32 mouse cellular contexts compared by ENCODE assay signal in the genomic region with DNA sequence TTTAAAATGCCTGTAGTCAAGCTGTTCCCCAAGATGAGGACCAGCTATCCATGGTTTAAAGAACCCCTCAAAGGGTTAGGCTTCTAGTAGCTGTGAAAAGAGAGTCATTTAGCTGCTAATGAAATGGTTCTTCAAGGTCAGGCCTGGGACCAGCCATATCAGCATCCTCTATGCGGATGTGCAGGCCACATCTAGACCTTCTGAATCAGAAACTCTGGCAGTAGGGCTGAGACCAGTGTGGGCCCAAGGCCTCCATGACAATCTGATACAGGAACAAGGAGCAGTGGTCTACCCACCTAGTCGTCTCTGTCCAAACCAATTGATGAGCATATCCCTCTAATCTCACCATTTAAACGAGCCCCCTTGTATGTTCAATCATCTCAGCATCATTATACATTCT. TPM values are rescaled to one million over a fixed set of nuclear protein-coding genes. Genes with fewer than 3 reads are reported as not detected.
"Had no signal": no experiment of that assay in that cellular context is flagged by ENCODE, and none has a peak within 500 bp of the region (broad histone marks: within the 10 kb centered on the region; RNA-seq: fewer than 3 reads in every experiment).

No protein-coding gene starts in this region.

- H3K27me3 ChIP-seq: limb, embryonic 12.5 days; limb, embryonic 13.5 days; limb, embryonic 15.5 days; liver, embryonic 12.5 days; liver, embryonic 13.5 days; liver, embryonic 15.5 days; megakaryocyte, embryonic 14.5 days; midbrain, embryonic 12.5 days; midbrain, embryonic 13.5 days; midbrain, embryonic 15.5 days; neural tube, embryonic 12.5 days had no signal

- DNase-seq: left cerebral cortex, postnatal 4 days; liver; liver, embryonic 13.5 days; liver, postnatal 0 days; lung, adult 18-20 months; lung, adult 2 months; lung, embryonic 14.5 days; lung, postnatal 10 days; lung, postnatal 14 days; lung, postnatal 36 days; lung, postnatal 4 days; midbrain, embryonic 14.5 days had no signal

- H3K9me3 ChIP-seq: limb, embryonic 10.5 days; limb, embryonic 12.5 days; limb, embryonic 13.5 days; limb, embryonic 15.5 days; liver, embryonic 12.5 days; liver, embryonic 13.5 days; liver, embryonic 15.5 days; lung, embryonic 15.5 days; megakaryocyte, embryonic 14.5 days; midbrain, embryonic 10.5 days; midbrain, embryonic 12.5 days; midbrain, embryonic 15.5 days; neural tube, embryonic 12.5 days had no signal

- H3K4me3 ChIP-seq: limb, embryonic 10.5 days; limb, embryonic 12.5 days; limb, embryonic 13.5 days; limb, embryonic 15.5 days; liver, embryonic 12.5 days; liver, embryonic 13.5 days; liver, embryonic 15.5 days; lung, embryonic 15.5 days; megakaryocyte, embryonic 14.5 days; midbrain, embryonic 10.5 days; midbrain, embryonic 12.5 days; midbrain, embryonic 13.5 days; midbrain, embryonic 15.5 days; myocyte; neural tube, embryonic 12.5 days had no signal

- H3K27ac ChIP-seq: limb, embryonic 10.5 days; limb, embryonic 12.5 days; limb, embryonic 13.5 days; limb, embryonic 15.5 days; liver, embryonic 12.5 days; liver, embryonic 13.5 days; liver, embryonic 14.5 days; liver, embryonic 15.5 days; lung, embryonic 15.5 days; macrophage; midbrain, embryonic 10.5 days; midbrain, embryonic 12.5 days; midbrain, embryonic 13.5 days; midbrain, embryonic 15.5 days; neural tube, embryonic 12.5 days had no signal

- H3K4me1 ChIP-seq: limb, embryonic 12.5 days; limb, embryonic 13.5 days; limb, embryonic 15.5 days; liver, embryonic 12.5 days; liver, embryonic 13.5 days; liver, embryonic 15.5 days; megakaryocyte, embryonic 14.5 days; midbrain, embryonic 10.5 days; midbrain, embryonic 12.5 days; midbrain, embryonic 13.5 days; midbrain, embryonic 15.5 days; neural tube, embryonic 12.5 days had no signal

- H3K36me3 ChIP-seq: limb, embryonic 10.5 days; limb, embryonic 12.5 days; limb, embryonic 13.5 days; limb, embryonic 15.5 days; liver, embryonic 12.5 days; liver, embryonic 13.5 days; liver, embryonic 15.5 days; lung, embryonic 15.5 days; midbrain, embryonic 10.5 days; midbrain, embryonic 12.5 days; midbrain, embryonic 13.5 days; midbrain, embryonic 15.5 days; neural tube, embryonic 12.5 days had no signal

RNA-seq across cellular contexts. Expression of gene Col6a6, which starts 23.1 kb away (rescaled TPM):
- total RNA-seq: megakaryocyte progenitor cell, adult 5-6 weeks; megakaryocyte, adult 5-6 weeks; megakaryocyte-erythroid progenitor cell, adult 5-6 weeks; monocyte, adult 5-6 weeks had no signal
- polyA plus RNA-seq: macrophage had no signal
